Mouse (Mus musculus): ENCODE measurements around the gene Gm9745. TPM values are rescaled to one million over a fixed set of nuclear protein-coding genes. Genes with fewer than 3 reads are reported as not detected.
"Not testable (repeated sequence)": the region's sequence is repeated elsewhere in the genome, so short reads cannot be mapped to it uniquely, and the experiment has no call there.

Gene Gm9745
- total and polyA plus RNA-seq, 3 experiments = not detected

- H3K4me2 ChIP-seq (ENCODE audit: insufficient read depth, low read depth, poor library complexity, severe bottlenecking); H3K27me3 ChIP-seq (replicated peaks); H3K4me1 ChIP-seq (ENCODE audit: control insufficient read depth in 1 of 2, insufficient read depth in 2 of 2); H3K4me3 ChIP-seq (replicated peaks in 1 of 3; ENCODE audit: low read depth in 2 of 3, low read length in 2 of 3, poor library complexity in 1 of 3); H3K27ac ChIP-seq (ENCODE audit: insufficient read depth, low read depth); in situ Hi-C loops (cut with MboI; ENCODE audit: low pct_ligation_motif_present, low pct_unique_long_range_greater_than_20kb, low sequenced_read_pairs); dilution Hi-C loops (cut with MboI; ENCODE audit: extremely low pct_ligation_motif_present, extremely low pct_unique_long_range_greater_than_20kb, low sequenced_read_pairs); DNase-seq (ENCODE audit: extremely low read depth); H3K9me3 ChIP-seq (replicated peaks; ENCODE audit: low read length); H3K79me2 ChIP-seq (replicated peaks; ENCODE audit: control insufficient read depth, extremely low read depth, insufficient read depth, poor library complexity, severe bottlenecking); H3K36me3 ChIP-seq (replicated peaks in 1 of 2; ENCODE audit: control insufficient read depth in 1 of 2, insufficient read depth in 1 of 2, low read length in 1 of 2); H3K9ac ChIP-seq (ENCODE audit: insufficient read depth, low read depth): not testable (repeated sequence)
Measured at GRCm38 (mm10) chr13:8941110-8941509, 6.9 kb downstream of the Gm9745 start.

- H3K9ac ChIP-seq (ENCODE audit: insufficient read depth, low read depth); H3K4me1 ChIP-seq (ENCODE audit: control insufficient read depth in 1 of 2, insufficient read depth in 2 of 2); H3K4me2 ChIP-seq (ENCODE audit: insufficient read depth, low read depth, poor library complexity, severe bottlenecking); H3K36me3 ChIP-seq (replicated peaks in 1 of 2; ENCODE audit: control insufficient read depth in 1 of 2, insufficient read depth in 1 of 2, low read length in 1 of 2); H3K27me3 ChIP-seq (replicated peaks); H3K79me2 ChIP-seq (replicated peaks; ENCODE audit: control insufficient read depth, extremely low read depth, insufficient read depth, poor library complexity, severe bottlenecking); DNase-seq (ENCODE audit: extremely low read depth); in situ Hi-C loops (cut with MboI; ENCODE audit: low pct_ligation_motif_present, low pct_unique_long_range_greater_than_20kb, low sequenced_read_pairs); H3K27ac ChIP-seq (ENCODE audit: insufficient read depth, low read depth); dilution Hi-C loops (cut with MboI; ENCODE audit: extremely low pct_ligation_motif_present, extremely low pct_unique_long_range_greater_than_20kb, low sequenced_read_pairs); H3K9me3 ChIP-seq (replicated peaks; ENCODE audit: low read length); H3K4me3 ChIP-seq (replicated peaks in 1 of 3; ENCODE audit: low read depth in 2 of 3, low read length in 2 of 3, poor library complexity in 1 of 3): not testable (repeated sequence)
Measured at GRCm38 (mm10) chr13:8937611-8938140, 10.4 kb downstream of the Gm9745 start.

GRCm38 (mm10) chr13:8933499-8933898 lies 14.5 kb downstream of the Gm9745 start:
- Histone ChIP-seq H3K27ac (ENCODE audit: insufficient read depth, low read depth) (no peak overlapping the region), H3K4me3 (replicated peaks in 1 of 3; ENCODE audit: low read depth in 2 of 3, low read length in 2 of 3, poor library complexity in 1 of 3) (no peak overlapping the region), H3K4me1 (ENCODE audit: control insufficient read depth in 1 of 2, insufficient read depth in 2 of 2) (no peaks in the 10 kb centered on the region), H3K4me2 (ENCODE audit: insufficient read depth, low read depth, poor library complexity, severe bottlenecking) (no peak overlapping the region), H3K27me3 (replicated peaks) (peaks cover 5% of the 10 kb centered on the region), H3K79me2 (replicated peaks; ENCODE audit: control insufficient read depth, extremely low read depth, insufficient read depth, poor library complexity, severe bottlenecking) (no peaks in the 10 kb centered on the region), H3K36me3 (replicated peaks in 1 of 2; ENCODE audit: control insufficient read depth in 1 of 2, insufficient read depth in 1 of 2, low read length in 1 of 2) (no peaks in the 10 kb centered on the region), H3K9me3 (replicated peaks; ENCODE audit: low read length) (no peaks in the 10 kb centered on the region), H3K9ac (ENCODE audit: insufficient read depth, low read depth) (no peak overlapping the region)
- dilution Hi-C loops (cut with MboI; ENCODE audit: extremely low pct_ligation_motif_present, extremely low pct_unique_long_range_greater_than_20kb, low sequenced_read_pairs) = no loop called here
- TF ChIP-seq UBTF (IDR thresholded peaks at IDR 0.05; ENCODE audit: low read depth, low read length) (no peak), CHD1 (IDR thresholded peaks at IDR 0.05; ENCODE audit: low read depth, low read length) (no peak), RAD21 (IDR thresholded peaks at IDR 0.05; ENCODE audit: low read depth, low read length) (no peak), MAFK (IDR thresholded peaks at IDR 0.05; ENCODE audit: insufficient replicate concordance, low read length) (no peak), KAT2A (IDR thresholded peaks at IDR 0.05; ENCODE audit: insufficient replicate concordance, low read length) (no peak), CTCF (conservative IDR thresholded peaks at IDR 0.05 in 1 of 2, IDR thresholded peaks at IDR 0.05 in 1 of 2; ENCODE audit: low read depth in 2 of 2, low read length in 2 of 2) (no peak), TBP (conservative IDR thresholded peaks at IDR 0.05; ENCODE audit: low read depth, low read length) (no peak)
- DNase-seq (ENCODE audit: extremely low read depth) = no peak
- in situ Hi-C loops (cut with MboI; ENCODE audit: low pct_ligation_motif_present, low pct_unique_long_range_greater_than_20kb, low sequenced_read_pairs) = no loop called here

GRCm38 (mm10) chr13:8913890-8914289 lies 34.1 kb downstream of the Gm9745 start:
- H3K36me3 ChIP-seq (replicated peaks in 1 of 2; ENCODE audit: control insufficient read depth in 1 of 2, insufficient read depth in 1 of 2, low read length in 1 of 2); H3K4me2 ChIP-seq (ENCODE audit: insufficient read depth, low read depth, poor library complexity, severe bottlenecking); in situ Hi-C loops (cut with MboI; ENCODE audit: low pct_ligation_motif_present, low pct_unique_long_range_greater_than_20kb, low sequenced_read_pairs); H3K9ac ChIP-seq (ENCODE audit: insufficient read depth, low read depth); H3K9me3 ChIP-seq (replicated peaks; ENCODE audit: low read length); H3K27me3 ChIP-seq (replicated peaks); H3K4me1 ChIP-seq (ENCODE audit: control insufficient read depth in 1 of 2, insufficient read depth in 2 of 2); DNase-seq (ENCODE audit: extremely low read depth); H3K27ac ChIP-seq (ENCODE audit: insufficient read depth, low read depth); H3K4me3 ChIP-seq (replicated peaks in 1 of 3; ENCODE audit: low read depth in 2 of 3, low read length in 2 of 3, poor library complexity in 1 of 3); dilution Hi-C loops (cut with MboI; ENCODE audit: extremely low pct_ligation_motif_present, extremely low pct_unique_long_range_greater_than_20kb, low sequenced_read_pairs); H3K79me2 ChIP-seq (replicated peaks; ENCODE audit: control insufficient read depth, extremely low read depth, insufficient read depth, poor library complexity, severe bottlenecking): not testable (repeated sequence)

GRCm38 (mm10) chr13:8905986-8906385 lies 42.0 kb downstream of the Gm9745 start:
- dilution Hi-C loops (cut with MboI; ENCODE audit: extremely low pct_ligation_motif_present, extremely low pct_unique_long_range_greater_than_20kb, low sequenced_read_pairs); H3K4me3 ChIP-seq (replicated peaks in 1 of 3; ENCODE audit: low read depth in 2 of 3, low read length in 2 of 3, poor library complexity in 1 of 3); H3K79me2 ChIP-seq (replicated peaks; ENCODE audit: control insufficient read depth, extremely low read depth, insufficient read depth, poor library complexity, severe bottlenecking); in situ Hi-C loops (cut with MboI; ENCODE audit: low pct_ligation_motif_present, low pct_unique_long_range_greater_than_20kb, low sequenced_read_pairs); DNase-seq (ENCODE audit: extremely low read depth); H3K4me2 ChIP-seq (ENCODE audit: insufficient read depth, low read depth, poor library complexity, severe bottlenecking); H3K9me3 ChIP-seq (replicated peaks; ENCODE audit: low read length); H3K9ac ChIP-seq (ENCODE audit: insufficient read depth, low read depth); H3K27me3 ChIP-seq (replicated peaks); H3K36me3 ChIP-seq (replicated peaks in 1 of 2; ENCODE audit: control insufficient read depth in 1 of 2, insufficient read depth in 1 of 2, low read length in 1 of 2); H3K4me1 ChIP-seq (ENCODE audit: control insufficient read depth in 1 of 2, insufficient read depth in 2 of 2); H3K27ac ChIP-seq (ENCODE audit: insufficient read depth, low read depth): not testable (repeated sequence)
